ENCODE assay signal across 8 mouse cellular contexts in genomic region chr16:30283743-30284337, GRCm38 (mm10). TPM values are rescaled to one million over a fixed set of nuclear protein-coding genes. Genes with fewer than 3 reads are reported as not detected.
DNase-seq lines count a peak whose midpoint lies in the region; ATAC-seq lines count a peak whose summit lies in the region.

No protein-coding gene starts in this region.

- H3K4me2 ChIP-seq in hindbrain, embryonic 11.5 days (replicated peaks; ENCODE audit: low read depth, low read length): peak overlapping the region; percentile 27; the same call in 1 of the 2 replicates
- H3K4me2 ChIP-seq in limb, embryonic 15.5 days: peak overlapping the region; percentile 38
- H3K4me2 ChIP-seq in neural tube, embryonic 11.5 days (ENCODE audit: low read depth): peak overlapping the region; percentile 33

- H3K4me3 ChIP-seq in hindbrain, embryonic 11.5 days (ENCODE audit: low read depth, low read length): no peak overlapping the region
- peak overlapping the region; percentile 10; the same call in 1 of the 2 replicates for H3K4me3 ChIP-seq in limb, embryonic 15.5 days
- no peak overlapping the region for H3K4me3 ChIP-seq in neural tube, embryonic 11.5 days (ENCODE audit: low read depth, low read length)

- no peaks in the 10 kb centered on the region; the same call in 1 of the 2 replicates for H3K4me1 ChIP-seq in hindbrain, embryonic 11.5 days (replicated peaks; ENCODE audit: control insufficient read depth, insufficient read depth, low read length)
- H3K4me1 ChIP-seq in limb, embryonic 15.5 days: peaks cover 31% of the 10 kb centered on the region
- peaks cover 11% of the 10 kb centered on the region for H3K4me1 ChIP-seq in neural tube, embryonic 11.5 days (ENCODE audit: control insufficient read depth, insufficient read depth, low read length)

- no peaks in the 10 kb centered on the region for H3K36me3 ChIP-seq in hindbrain, embryonic 11.5 days (ENCODE audit: control insufficient read depth, insufficient read depth, low read length)
- H3K36me3 ChIP-seq in limb, embryonic 15.5 days: no peaks in the 10 kb centered on the region
- no peaks in the 10 kb centered on the region for H3K36me3 ChIP-seq in neural tube, embryonic 11.5 days (ENCODE audit: control insufficient read depth, insufficient read depth, low read length)

- peak; percentile 31 to 43 for DNase-seq in cerebellum, adult 18-20 months
- no peak for DNase-seq in cerebellum, adult 9-11 months
- peak; percentile 78 for DNase-seq in ES-CJ7 (ENCODE audit: low read depth, low spot score)
- peak; percentile 79 for DNase-seq in embryo, embryonic 9.5 days (ENCODE audit: extremely low spot score)
- peak; percentile 82 for DNase-seq in hindbrain, embryonic 11.5 days (ENCODE audit: low spot score)
- DNase-seq in neural tube, embryonic 11.5 days (ENCODE audit: low spot score): peak; percentile 77

- peaks cover 31% of the 10 kb centered on the region for H3K27me3 ChIP-seq in hindbrain, embryonic 11.5 days (ENCODE audit: control insufficient read depth, insufficient read depth, low read length)
- H3K27me3 ChIP-seq in limb, embryonic 15.5 days: peaks cover 28% of the 10 kb centered on the region
- peaks cover 10% of the 10 kb centered on the region; the same call in 1 of the 2 replicates for H3K27me3 ChIP-seq in neural tube, embryonic 11.5 days (ENCODE audit: control insufficient read depth, insufficient read depth, low read length)

- no peak overlapping the region for H3K9ac ChIP-seq in hindbrain, embryonic 11.5 days (ENCODE audit: low read depth, low read length)
- 0 out of 2 replicates have a peak overlapping the region, but pooled peaks have one; percentile 17 for H3K9ac ChIP-seq in limb, embryonic 15.5 days
- H3K9ac ChIP-seq in neural tube, embryonic 11.5 days (ENCODE audit: low read length): no peak overlapping the region

- peak; percentile 28; the same call in 1 of the 2 replicates for ATAC-seq in hindbrain, embryonic 11.5 days (ENCODE audit: low FRiP score)
- ATAC-seq in limb, embryonic 15.5 days (ENCODE audit: insufficient number of reproducible peaks, low FRiP score, low TSS enrichment, low read depth): no peak
- 0 out of 2 replicates have a peak, but pooled peaks have one; percentile 40 for ATAC-seq in neural tube, embryonic 11.5 days (ENCODE audit: insufficient read depth, low FRiP score, low TSS enrichment)
- no peak for ATAC-seq in erythroblast, adult 5-6 weeks (replicated peaks; ENCODE audit: low FRiP score, poor library complexity, severe bottlenecking)

- no peak overlapping the region for H3K27ac ChIP-seq in hindbrain, embryonic 11.5 days (ENCODE audit: low read depth, low read length)
- no peak overlapping the region for H3K27ac ChIP-seq in limb, embryonic 15.5 days
- no peak overlapping the region for H3K27ac ChIP-seq in neural tube, embryonic 11.5 days (ENCODE audit: low read depth, low read length)

- WGBS in hindbrain, embryonic 11.5 days: 3% methylated on average over 15 of the region's 15 CpGs
- whole genome bisulfite sequencing in limb, embryonic 15.5 days: 2% methylated on average over 15 of the region's 15 CpGs
- WGBS in neural tube, embryonic 11.5 days: 2% methylated on average over 15 of the region's 15 CpGs

- H3K9me3 ChIP-seq in hindbrain, embryonic 11.5 days (ENCODE audit: control insufficient read depth, low read length): no peaks in the 10 kb centered on the region
- H3K9me3 ChIP-seq in limb, embryonic 15.5 days: no peaks in the 10 kb centered on the region
- no peaks in the 10 kb centered on the region for H3K9me3 ChIP-seq in neural tube, embryonic 11.5 days (ENCODE audit: control insufficient read depth, low read length)

RNA-seq across cellular contexts. Expression of gene Lrrc15, which starts 0.8 kb away (rescaled TPM):
- 0.91 and 1.1 TPM in 2 replicates for polyA plus RNA-seq in hindbrain, embryonic 11.5 days (2014; fragmentation: Nextera tagmentation; extraction: Ambion mirVana)
- 1.8 and 2.1 TPM in 2 replicates for polyA plus RNA-seq in limb, embryonic 15.5 days (2015; fragmentation: Nextera tagmentation; extraction: Ambion mirVana)
- 0.23 and 0.33 TPM in 2 replicates for polyA plus RNA-seq in neural tube, embryonic 11.5 days (2014; fragmentation: Nextera tagmentation; extraction: Ambion mirVana)
- total RNA-seq in erythroblast, adult 5-6 weeks (2015; ENCODE audit: low replicate concordance): not detected in 2 replicates
- total RNA-seq in erythroblast, adult 5-6 weeks (2017; ENCODE audit: low replicate concordance): 0.09 TPM in 1 of 2 replicates, not detected in the other

RNA-seq across cellular contexts. Expression of gene Cpn2, which starts 16.5 kb away (rescaled TPM):
- polyA plus RNA-seq in hindbrain, embryonic 11.5 days (2014; fragmentation: Nextera tagmentation; extraction: Ambion mirVana): not detected in 2 replicates
- polyA plus RNA-seq in limb, embryonic 15.5 days (2015; fragmentation: Nextera tagmentation; extraction: Ambion mirVana): not detected in 2 replicates
- not detected in 2 replicates for polyA plus RNA-seq in neural tube, embryonic 11.5 days (2014; fragmentation: Nextera tagmentation; extraction: Ambion mirVana)
- total RNA-seq in erythroblast, adult 5-6 weeks (2015; ENCODE audit: low replicate concordance): not detected in 2 replicates
- total RNA-seq in erythroblast, adult 5-6 weeks (2017; ENCODE audit: low replicate concordance): not detected in 2 replicates

RNA-seq across cellular contexts. Expression of gene Gp5, which starts 26.7 kb away (rescaled TPM):
- polyA plus RNA-seq in hindbrain, embryonic 11.5 days (2014; fragmentation: Nextera tagmentation; extraction: Ambion mirVana): 1.3 and 2.4 TPM in 2 replicates
- 0.48 and 0.55 TPM in 2 replicates for polyA plus RNA-seq in limb, embryonic 15.5 days (2015; fragmentation: Nextera tagmentation; extraction: Ambion mirVana)
- polyA plus RNA-seq in neural tube, embryonic 11.5 days (2014; fragmentation: Nextera tagmentation; extraction: Ambion mirVana): 2.4 and 2.5 TPM in 2 replicates
- total RNA-seq in erythroblast, adult 5-6 weeks (2015; ENCODE audit: low replicate concordance): 1.0 TPM in 1 of 2 replicates, not detected in the other
- 0.77 and 2.1 TPM in 2 replicates for total RNA-seq in erythroblast, adult 5-6 weeks (2017; ENCODE audit: low replicate concordance)

Comparison
In these comparisons a context has a peak if more than half of its experiments do, and no peak if none do; other contexts are left out.
1. ATAC-seq: peak in hindbrain, embryonic 11.5 days (single experiment) and neural tube, embryonic 11.5 days (single experiment); none in limb, embryonic 15.5 days (single experiment) and erythroblast, adult 5-6 weeks (single experiment).
2. Peak in every context shown above with its lines, with median percentiles within 50 percentile points of each other: H3K4me2 ChIP-seq.